Mouse (Mus musculus) embryonic facial prominence, embryonic 11.5 days (tissue): Measurements from ENCODE around the gene Zfp710. TPM values are rescaled to one million over a fixed set of nuclear protein-coding genes. Genes with fewer than 3 reads are reported as not detected.

Experiments used
- ATAC-seq: fragments of 200-750 bp; cut with Nextera tagmentation; replicated peaks from 2 replicates; pipeline ENCODE4 v1.8.0; 2017; ENCODE audit warnings: low read depth; ENCODE audit not compliant: insufficient number of reproducible peaks, low FRiP score, low TSS enrichment
- DNase-seq: peaks from one replicate; pipeline ENCODE4 v3.0.0-alpha.2; 2015; ENCODE audit warnings: low spot score
- H3K27ac ChIP-seq: fragments of 300-500 bp; sonication (generic); replicated peaks from 2 replicates; pipeline ENCODE4 v1.5.1; 2014; ENCODE audit warnings: mild to moderate bottlenecking, low read depth, low read length, control low read depth
- H3K27me3 ChIP-seq: fragments of 300-500 bp; sonication (generic); 2 replicates; pipeline ENCODE4 v1.6.1; 2014; ENCODE audit warnings: mild to moderate bottlenecking, low read length, moderate library complexity, mixed read lengths; ENCODE audit not compliant: control insufficient read depth, insufficient read depth
- H3K36me3 ChIP-seq: fragments of 300-500 bp; sonication (generic); replicated peaks from 2 replicates; pipeline ENCODE4 v1.6.1; 2014; ENCODE audit warnings: low read depth, mild to moderate bottlenecking, low read length, moderate library complexity, mixed read lengths; ENCODE audit not compliant: control insufficient read depth, insufficient read depth
- H3K4me1 ChIP-seq: fragments of 300-500 bp; sonication (generic); 2 replicates; pipeline ENCODE4 v1.6.1; 2014; ENCODE audit warnings: low read length, mixed read lengths; ENCODE audit not compliant: control insufficient read depth, insufficient read depth
- H3K4me2 ChIP-seq: fragments of 300-500 bp; sonication (generic); 2 replicates; pipeline ENCODE4 v1.6.1; 2014; ENCODE audit warnings: low read depth, mild to moderate bottlenecking, control low read depth, low read length, moderate library complexity
- H3K4me3 ChIP-seq: fragments of 300-500 bp; sonication (generic); 2 replicates; pipeline ENCODE4 v1.5.1; 2014; ENCODE audit warnings: low read depth, low read length, control low read depth
- H3K9ac ChIP-seq: fragments of 300-500 bp; sonication (generic); replicated peaks from 2 replicates; pipeline ENCODE4 v1.6.1; 2014; ENCODE audit warnings: mild to moderate bottlenecking, control low read depth, low read length
- H3K9me3 ChIP-seq: fragments of 300-500 bp; sonication (generic); replicated peaks from 2 replicates; pipeline ENCODE4 v1.6.1; 2016; ENCODE audit warnings: mild to moderate bottlenecking, low read length, inconsistent platforms, mixed read lengths; ENCODE audit not compliant: control insufficient read depth
- WGBS: fragments of 180-500 bp; shearing (Covaris S2); extraction: QIAGEN DNeasy Blood & Tissue Kit; methylation state at CpG from one replicate; pipeline ENCODE4 v1.1.7; 2014; 5-methylcytosine and 5-hydroxymethylcytosine counted together
- polyA plus RNA-seq: library from polyadenylated mRNA; unstranded; fragments of >200 nt; fragmentation: Nextera tagmentation; extraction: Ambion mirVana; gene quantifications from 2 replicates; pipeline ENCODE4 v1.2.1, GENCODE M21; 2014

Gene Zfp710
- polyA plus RNA-seq, 1 experiment from 2014 or later: 16.4 TPM

- H3K36me3 ChIP-seq: no peaks in the 10 kb centered on the region
- H3K4me3 ChIP-seq: peak overlapping the region; percentile 87; the same call in 1 of the 2 replicates
- H3K27me3 ChIP-seq: no peaks in the 10 kb centered on the region
- no peak overlapping the region for H3K9ac ChIP-seq
- no peak overlapping the region for H3K4me2 ChIP-seq
- DNase-seq: peak; percentile 38
- ATAC-seq: no peak
- no peak overlapping the region for H3K27ac ChIP-seq
- H3K4me1 ChIP-seq: no peaks in the 10 kb centered on the region
- WGBS: 68% methylated on average over 5 of the region's 5 CpGs
- no peaks in the 10 kb centered on the region for H3K9me3 ChIP-seq
These were observed 786 bp upstream of the Zfp710 start for GRCm38 (mm10) chr7:80023621-80024435.

- Histone ChIP-seq H3K9ac (peak overlapping the region; percentile 98), H3K4me2 (peak overlapping the region; percentile 87), H3K9me3 (no peaks in the 10 kb centered on the region), H3K27ac (peak overlapping the region; percentile 90), H3K27me3 (no peaks in the 10 kb centered on the region), H3K36me3 (no peaks in the 10 kb centered on the region), H3K4me3 (peak overlapping the region; percentile 87), H3K4me1 (no peaks in the 10 kb centered on the region)
- under 1% methylated on average over 28 of the region's 28 CpGs for WGBS
- ATAC-seq: peak; percentile 19
- peak; percentile 35 for DNase-seq
These were observed 940 bp downstream of the Zfp710 start for GRCm38 (mm10) chr7:80025391-80026117.

- Histone ChIP-seq H3K9me3 (no peaks in the 10 kb centered on the region), H3K4me2 (peak overlapping the region; percentile 87), H3K27ac (peak overlapping the region; percentile 90), H3K36me3 (no peaks in the 10 kb centered on the region), H3K9ac (peak overlapping the region; percentile 98), H3K27me3 (no peaks in the 10 kb centered on the region), H3K4me3 (peak overlapping the region; percentile 87), H3K4me1 (no peaks in the 10 kb centered on the region)
- DNase-seq (peak; percentile 80), ATAC-seq (peak; percentile 20; the same call in 1 of the 2 replicates)
- WGBS: under 1% methylated on average over 21 of the region's 59 CpGs
These were observed 1.7 kb downstream of the Zfp710 start for GRCm38 (mm10) chr7:80026118-80026989.

- peak overlapping the region; percentile 84 for H3K4me2 ChIP-seq
- DNase-seq (peak; percentile 66), ATAC-seq (no peak)
- no peaks in the 10 kb centered on the region for H3K9me3 ChIP-seq
- WGBS: under 1% methylated on average over 62 of the region's 71 CpGs
- H3K27me3 ChIP-seq: no peaks in the 10 kb centered on the region
- H3K36me3 ChIP-seq: no peaks in the 10 kb centered on the region
- no peaks in the 10 kb centered on the region for H3K4me1 ChIP-seq
- H3K27ac ChIP-seq: peak overlapping the region; percentile 89
- H3K4me3 ChIP-seq: peak overlapping the region; percentile 87
- peak overlapping the region; percentile 98 for H3K9ac ChIP-seq
These were observed 2.5 kb downstream of the Zfp710 start for GRCm38 (mm10) chr7:80026990-80027635.

- Histone ChIP-seq H3K4me1 (no peaks in the 10 kb centered on the region; the same call in 1 of the 2 replicates), H3K4me2 (peak overlapping the region; percentile 84), H3K27ac (0 out of 2 replicates have a peak overlapping the region, but pooled peaks have one; percentile 89), H3K27me3 (no peaks in the 10 kb centered on the region), H3K9me3 (no peaks in the 10 kb centered on the region), H3K36me3 (no peaks in the 10 kb centered on the region), H3K4me3 (peak overlapping the region; percentile 87), H3K9ac (peak overlapping the region; percentile 98)
- ATAC-seq (no peak), DNase-seq (no peak)
- WGBS: 6% methylated on average over 23 of the region's 23 CpGs
These were observed 3.2 kb downstream of the Zfp710 start for GRCm38 (mm10) chr7:80027636-80028417.

- Histone ChIP-seq H3K27ac (no peak overlapping the region), H3K36me3 (no peaks in the 10 kb centered on the region), H3K9ac (peak overlapping the region; percentile 98), H3K4me1 (no peaks in the 10 kb centered on the region; the same call in 1 of the 2 replicates), H3K9me3 (no peaks in the 10 kb centered on the region), H3K4me2 (peak overlapping the region; percentile 84), H3K27me3 (no peaks in the 10 kb centered on the region), H3K4me3 (peak overlapping the region; percentile 87)
- no peak for ATAC-seq
- WGBS: 35% methylated on average over 3 of the region's 3 CpGs
- no peak for DNase-seq
These were observed 3.8 kb downstream of the Zfp710 start for GRCm38 (mm10) chr7:80028418-80028720.

- no peak for ATAC-seq
- H3K9me3 ChIP-seq: no peaks in the 10 kb centered on the region
- no peak overlapping the region for H3K4me3 ChIP-seq
These were observed 5.4 kb downstream of the Zfp710 start for GRCm38 (mm10) chr7:80030009-80030408.

More at GRCm38 (mm10) chr7:80030009-80030408, 5.4 kb downstream of the Zfp710 start:
- Histone ChIP-seq H3K36me3 (no peaks in the 10 kb centered on the region), H3K27ac (no peak overlapping the region), H3K27me3 (no peaks in the 10 kb centered on the region), H3K9ac (no peak overlapping the region), H3K4me1 (no peaks in the 10 kb centered on the region; the same call in 1 of the 2 replicates), H3K4me2 (no peak overlapping the region)
- no peak for DNase-seq
